Mouse (Mus musculus) embryonic facial prominence, embryonic 14.5 days (tissue): Measurements from ENCODE around the gene Tctn1. TPM values are rescaled to one million over a fixed set of nuclear protein-coding genes. Genes with fewer than 3 reads are reported as not detected.

Experiments used
- ATAC-seq: fragments of 200-750 bp; cut with Nextera tagmentation; 2 replicates; pipeline ENCODE4 v1.8.0; 2017; ENCODE audit warnings: low read depth, moderate number of reproducible peaks, moderate TSS enrichment
- DNase-seq: peaks from one replicate; pipeline ENCODE4 v3.0.0-alpha.2; 2015; ENCODE audit warnings: low spot score
- H3K27ac ChIP-seq: fragments of 300-500 bp; sonication (generic); replicated peaks from 2 replicates; pipeline ENCODE4 v1.5.1; 2014; ENCODE audit warnings: low read depth, mild to moderate bottlenecking, low read length, moderate library complexity
- H3K27me3 ChIP-seq: fragments of 300-500 bp; sonication (generic); replicated peaks from 2 replicates; pipeline ENCODE4 v1.6.1; 2014; ENCODE audit warnings: low read length; ENCODE audit not compliant: control insufficient read depth, insufficient read depth
- H3K36me3 ChIP-seq: fragments of 300-500 bp; sonication (generic); 2 replicates; pipeline ENCODE4 v1.6.1; 2014; ENCODE audit warnings: low read length, mixed read lengths; ENCODE audit not compliant: control insufficient read depth, insufficient read depth
- H3K4me1 ChIP-seq: fragments of 300-500 bp; sonication (generic); 2 replicates; pipeline ENCODE4 v1.6.1; 2014; ENCODE audit warnings: antibody characterized with exemption, low read length; ENCODE audit not compliant: control insufficient read depth, insufficient read depth
- H3K4me2 ChIP-seq: fragments of 300-500 bp; sonication (generic); 2 replicates; pipeline ENCODE4 v1.6.1; 2014; ENCODE audit warnings: low read depth, mild to moderate bottlenecking, low read length, moderate library complexity, mixed read lengths
- H3K4me3 ChIP-seq: fragments of 300-500 bp; sonication (generic); 2 replicates; pipeline ENCODE4 v1.5.1; 2014; ENCODE audit warnings: low read depth, mild to moderate bottlenecking, low read length
- H3K9ac ChIP-seq: fragments of 300-500 bp; sonication (generic); 2 replicates; pipeline ENCODE4 v1.6.1; 2014; ENCODE audit warnings: low read depth, mild to moderate bottlenecking, low read length, moderate library complexity, mixed read lengths
- H3K9me3 ChIP-seq: fragments of 300-500 bp; sonication (generic); 2 replicates; pipeline ENCODE4 v1.6.1; 2016; ENCODE audit warnings: low read length; ENCODE audit not compliant: control insufficient read depth
- WGBS: fragments of 180-500 bp; shearing (Covaris S2); extraction: QIAGEN DNeasy Blood & Tissue Kit; methylation state at CpG from one replicate; pipeline ENCODE4 v1.1.7; 2014; 5-methylcytosine and 5-hydroxymethylcytosine counted together
- polyA plus RNA-seq: library from polyadenylated mRNA; unstranded; fragments of >200 nt; fragmentation: Nextera tagmentation; extraction: Ambion mirVana; gene quantifications from 2 replicates; pipeline ENCODE4 v1.2.1, GENCODE M21; 2014

Gene Tctn1
- polyA plus RNA-seq, 1 experiment from 2014 or later = 5.1 TPM

DNA sequence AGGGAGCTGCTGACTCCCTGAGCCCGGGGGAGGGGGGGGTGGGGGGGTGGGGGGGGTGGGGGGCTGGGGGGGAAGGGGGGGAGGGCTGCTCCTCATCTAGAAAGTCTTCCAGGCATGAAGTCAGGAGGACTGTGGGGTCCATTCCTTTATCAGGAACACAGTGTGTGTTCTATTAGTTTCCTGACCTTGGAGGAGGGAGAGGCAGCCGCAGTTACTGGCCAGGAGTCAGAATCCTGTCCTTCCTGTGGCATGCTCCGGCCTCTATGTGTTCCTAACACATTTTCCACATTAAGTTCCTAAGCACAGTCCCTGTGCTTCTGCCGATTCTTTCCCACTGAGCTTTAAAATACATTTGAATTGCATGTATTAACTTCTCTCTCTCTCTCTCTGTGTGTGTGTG is 35.5 kb downstream of the Tctn1 start:
- Histone ChIP-seq H3K27me3 (no peaks in the 10 kb centered on the region), H3K4me2 (no peak overlapping the region), H3K4me1 (no peaks in the 10 kb centered on the region), H3K9me3 (peaks cover 8% of the 10 kb centered on the region; the same call in 1 of the 2 replicates), H3K4me3 (no peak overlapping the region), H3K9ac (no peak overlapping the region), H3K36me3 (no peaks in the 10 kb centered on the region; the same call in 1 of the 2 replicates), H3K27ac (no peak overlapping the region)
- DNase-seq (no peak), ATAC-seq (no peak)
- WGBS = 41% methylated on average over 3 of the region's 4 CpGs

DNA sequence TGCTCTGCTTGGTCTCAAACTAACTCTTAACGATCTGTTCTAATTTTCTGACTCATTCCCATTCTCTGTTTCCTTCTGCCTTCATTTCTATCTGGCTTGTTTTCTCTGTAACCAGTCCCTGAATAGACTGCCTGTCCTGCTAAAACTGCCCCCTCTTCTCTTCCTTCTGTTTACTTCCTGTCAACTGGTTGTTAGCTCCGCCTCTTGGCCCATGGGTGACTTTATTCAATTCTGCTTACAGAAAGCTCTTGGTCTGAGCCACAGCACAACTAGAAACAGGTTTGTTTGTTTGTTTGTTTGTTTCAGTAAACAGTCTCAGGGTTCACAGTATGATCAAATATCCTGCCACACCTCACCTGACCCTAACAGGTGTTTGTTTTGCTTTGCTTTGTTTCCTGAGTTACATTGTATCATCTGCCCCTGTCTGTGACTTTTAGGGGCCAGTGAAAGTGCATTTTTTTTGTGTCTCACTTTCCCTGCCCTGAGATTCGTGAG is 35.9 kb downstream of the Tctn1 start:
- H3K4me2 ChIP-seq = no peak overlapping the region
- 71% methylated on average over 3 of the region's 3 CpGs for WGBS
- no peak for DNase-seq
- ATAC-seq = no peak
- H3K4me3 ChIP-seq = no peak overlapping the region
- peaks cover 8% of the 10 kb centered on the region; the same call in 1 of the 2 replicates for H3K9me3 ChIP-seq
- no peaks in the 10 kb centered on the region for H3K4me1 ChIP-seq
- no peaks in the 10 kb centered on the region; the same call in 1 of the 2 replicates for H3K36me3 ChIP-seq
- H3K27me3 ChIP-seq = no peaks in the 10 kb centered on the region
- H3K9ac ChIP-seq = no peak overlapping the region
- no peak overlapping the region for H3K27ac ChIP-seq

DNA sequence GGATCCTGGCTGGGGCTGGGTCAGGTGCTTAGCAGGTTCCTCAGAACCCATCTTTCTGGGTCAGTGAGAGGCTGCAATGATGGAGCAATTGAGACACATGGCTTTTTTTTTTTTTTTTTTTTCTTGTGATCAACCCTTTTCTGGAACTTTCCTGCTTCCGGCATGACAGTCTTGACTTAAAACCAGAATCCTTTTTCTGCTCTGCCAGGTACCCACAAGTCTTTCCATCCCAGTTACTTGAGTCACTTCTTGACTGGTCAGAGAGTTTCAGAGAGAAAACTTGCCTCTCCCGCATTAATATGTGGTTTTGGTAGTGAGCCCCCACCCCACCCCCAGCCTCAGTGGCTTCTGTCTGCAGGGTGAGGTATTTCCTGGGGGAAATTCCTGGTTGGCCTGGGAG is 40.0 kb downstream of the Tctn1 start:
- Histone ChIP-seq H3K27me3 (no peaks in the 10 kb centered on the region), H3K4me1 (peaks cover 7% of the 10 kb centered on the region; the same call in 1 of the 2 replicates)
- WGBS = 81% methylated on average over 2 of the region's 2 CpGs

DNA sequence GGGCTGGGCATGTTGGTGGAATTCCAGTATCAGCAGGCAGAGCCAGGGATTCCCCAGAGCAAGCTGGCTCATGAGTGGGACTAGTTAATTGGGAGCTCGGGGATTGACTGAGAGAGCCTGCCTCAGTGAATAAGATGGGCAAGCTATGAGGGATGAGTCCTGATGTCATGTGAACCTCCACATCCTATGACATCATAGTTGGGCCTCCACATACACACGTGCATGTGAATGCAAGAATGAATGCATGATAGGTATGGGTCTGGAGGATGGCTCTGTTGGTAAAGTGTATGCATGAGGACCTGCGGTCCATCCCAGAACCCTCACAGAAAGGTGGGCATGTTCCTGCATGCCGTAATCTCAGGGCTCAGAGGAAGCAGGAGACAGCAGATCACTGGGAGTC is 43.2 kb downstream of the Tctn1 start:
- H3K27ac ChIP-seq = no peak overlapping the region
- H3K9me3 ChIP-seq = no peaks in the 10 kb centered on the region
- H3K4me3 ChIP-seq = no peak overlapping the region
- WGBS = 78% methylated on average over 4 of the region's 4 CpGs
- no peak overlapping the region for H3K4me2 ChIP-seq
- no peak for ATAC-seq
- no peak for DNase-seq
- no peak overlapping the region for H3K9ac ChIP-seq
- peaks cover 7% of the 10 kb centered on the region; the same call in 1 of the 2 replicates for H3K4me1 ChIP-seq
- H3K27me3 ChIP-seq = no peaks in the 10 kb centered on the region
- H3K36me3 ChIP-seq = no peaks in the 10 kb centered on the region

More for the DNA sequence above, 40.0 kb downstream of the Tctn1 start:
- no peak for ATAC-seq
- Histone ChIP-seq H3K9ac (no peak overlapping the region), H3K9me3 (peaks cover 8% of the 10 kb centered on the region; the same call in 1 of the 2 replicates), H3K27ac (no peak overlapping the region), H3K4me2 (no peak overlapping the region), H3K4me3 (no peak overlapping the region), H3K36me3 (no peaks in the 10 kb centered on the region; the same call in 1 of the 2 replicates)
- DNase-seq = no peak

DNA sequence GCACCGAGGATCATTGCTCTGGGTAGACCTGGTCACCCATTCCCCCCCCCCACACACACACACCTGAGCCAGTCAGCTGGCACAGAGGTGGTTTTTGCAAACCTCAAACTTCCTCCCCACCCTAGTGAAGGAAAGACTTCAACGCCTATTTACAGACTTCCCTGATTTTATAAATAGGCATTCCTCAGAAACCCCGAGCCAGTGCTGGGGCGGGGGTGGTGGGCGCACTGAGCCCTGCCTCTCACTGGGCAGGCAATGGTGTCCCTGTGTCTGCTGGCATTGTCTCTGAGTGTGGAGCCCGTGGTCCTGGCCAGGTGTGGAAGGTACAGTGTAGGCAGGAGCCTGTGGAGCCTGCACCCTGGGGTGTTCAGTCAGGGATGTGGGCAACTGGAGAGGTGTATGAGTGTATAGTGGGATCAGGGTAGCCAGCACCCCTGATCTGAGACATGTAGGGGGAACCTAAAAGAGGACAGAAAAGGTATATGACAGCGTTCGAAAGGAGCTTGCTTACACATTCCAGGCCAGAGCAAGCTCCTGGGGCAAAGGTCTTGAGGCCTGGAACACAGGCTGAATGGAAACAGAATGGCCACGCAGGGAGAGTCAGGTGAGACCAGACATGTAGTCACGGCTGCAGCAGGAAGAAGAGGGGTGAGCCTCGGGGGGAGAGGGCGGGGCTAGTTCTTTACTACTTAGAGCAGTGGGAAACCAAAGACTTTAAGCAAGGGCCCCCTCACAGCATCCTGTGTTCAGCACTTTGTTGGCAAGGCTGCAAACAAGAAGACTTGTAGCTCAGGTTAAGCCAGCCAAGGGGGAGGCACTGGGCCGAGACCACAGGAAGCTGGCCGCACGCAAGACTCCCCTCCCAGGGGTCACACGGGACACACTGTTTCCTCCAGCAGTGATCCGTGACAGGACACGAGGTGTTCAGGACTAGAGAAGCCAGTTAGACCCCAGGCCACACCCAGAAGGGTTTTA is 44.3 kb downstream of the Tctn1 start:
- Histone ChIP-seq H3K27ac (no peak overlapping the region; the same call in 1 of the 2 replicates), H3K36me3 (no peaks in the 10 kb centered on the region), H3K4me3 (no peak overlapping the region), H3K9me3 (no peaks in the 10 kb centered on the region), H3K27me3 (no peaks in the 10 kb centered on the region), H3K4me2 (no peak overlapping the region), H3K4me1 (peaks cover 7% of the 10 kb centered on the region; the same call in 1 of the 2 replicates), H3K9ac (no peak overlapping the region)
- 55% methylated on average over 18 of the region's 18 CpGs for WGBS
- DNase-seq (peak; percentile 55), ATAC-seq (peak; percentile 19; the same call in 1 of the 2 replicates)

DNA sequence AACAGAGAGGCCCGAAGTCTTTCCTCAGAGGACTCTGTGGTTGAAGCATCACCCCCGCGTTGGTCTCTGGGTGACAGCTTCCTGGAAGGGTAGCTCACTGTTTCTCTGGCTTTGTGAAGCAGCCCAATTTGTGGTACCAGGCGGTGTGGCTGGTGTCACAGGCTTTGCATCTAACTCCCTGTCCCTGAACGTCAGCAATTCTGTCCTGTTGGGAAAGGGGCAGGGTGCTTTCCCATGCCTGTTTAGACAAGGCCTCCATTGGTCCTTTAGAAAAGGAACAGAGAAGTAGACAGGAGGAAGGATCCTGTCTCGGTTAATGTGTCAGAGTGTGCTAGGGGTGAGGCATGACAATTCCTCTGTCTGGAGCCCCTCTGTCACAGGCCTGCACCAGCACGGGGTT is 45.3 kb downstream of the Tctn1 start:
- Histone ChIP-seq H3K4me3 (no peak overlapping the region), H3K9ac (no peak overlapping the region), H3K4me1 (peaks cover 7% of the 10 kb centered on the region; the same call in 1 of the 2 replicates), H3K27me3 (no peaks in the 10 kb centered on the region), H3K4me2 (no peak overlapping the region), H3K36me3 (no peaks in the 10 kb centered on the region), H3K27ac (no peak overlapping the region), H3K9me3 (no peaks in the 10 kb centered on the region)
- WGBS = 86% methylated on average over 7 of the region's 7 CpGs
- ATAC-seq (no peak), DNase-seq (no peak)

DNA sequence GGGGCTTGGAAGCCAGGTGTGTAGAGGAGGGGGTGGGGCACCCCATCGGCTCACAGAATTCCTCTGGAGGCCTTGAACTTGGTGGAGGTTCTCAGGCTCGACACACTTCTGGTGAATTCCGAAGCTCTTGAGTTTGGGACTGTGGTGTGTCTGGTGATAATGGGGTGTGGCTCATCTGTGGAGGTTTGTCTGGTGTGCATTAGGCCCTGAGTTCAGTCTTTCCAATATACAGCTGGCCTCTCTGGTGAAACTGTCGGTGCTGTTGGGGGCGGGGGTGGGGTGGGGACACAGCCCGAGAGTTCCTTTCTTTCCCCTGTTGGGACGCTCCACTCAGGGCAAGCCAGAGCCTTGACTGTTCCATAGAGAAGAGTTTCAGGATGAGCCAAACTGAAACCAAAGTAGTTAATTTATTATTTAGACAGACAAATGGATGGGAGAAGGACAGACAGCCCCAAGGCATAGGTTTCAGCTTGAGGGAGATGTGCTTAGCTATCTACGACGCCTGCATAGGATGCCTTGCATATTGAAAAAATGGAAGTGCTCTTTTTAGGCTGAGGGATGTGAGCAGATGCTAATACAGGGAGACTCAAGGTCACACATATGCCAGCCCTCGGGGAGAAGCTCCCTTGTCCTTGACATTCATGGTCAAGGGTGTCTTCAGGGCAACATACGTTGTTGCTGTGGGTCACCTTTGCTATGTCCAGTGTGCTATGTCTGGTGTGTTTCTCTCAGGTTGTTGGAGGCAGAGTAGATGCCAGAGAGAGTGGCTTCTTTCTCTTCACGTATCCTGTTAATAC is 46.0 kb downstream of the Tctn1 start:
- H3K4me3 ChIP-seq = no peak overlapping the region
- no peak for ATAC-seq
- no peak overlapping the region for H3K27ac ChIP-seq
- H3K4me1 ChIP-seq = peaks cover 7% of the 10 kb centered on the region; the same call in 1 of the 2 replicates
- H3K4me2 ChIP-seq = no peak overlapping the region
- H3K27me3 ChIP-seq = no peaks in the 10 kb centered on the region
- H3K9ac ChIP-seq = no peak overlapping the region
- WGBS = 77% methylated on average over 12 of the region's 12 CpGs
- no peaks in the 10 kb centered on the region for H3K9me3 ChIP-seq
- no peak for DNase-seq
- H3K36me3 ChIP-seq = no peaks in the 10 kb centered on the region

DNA sequence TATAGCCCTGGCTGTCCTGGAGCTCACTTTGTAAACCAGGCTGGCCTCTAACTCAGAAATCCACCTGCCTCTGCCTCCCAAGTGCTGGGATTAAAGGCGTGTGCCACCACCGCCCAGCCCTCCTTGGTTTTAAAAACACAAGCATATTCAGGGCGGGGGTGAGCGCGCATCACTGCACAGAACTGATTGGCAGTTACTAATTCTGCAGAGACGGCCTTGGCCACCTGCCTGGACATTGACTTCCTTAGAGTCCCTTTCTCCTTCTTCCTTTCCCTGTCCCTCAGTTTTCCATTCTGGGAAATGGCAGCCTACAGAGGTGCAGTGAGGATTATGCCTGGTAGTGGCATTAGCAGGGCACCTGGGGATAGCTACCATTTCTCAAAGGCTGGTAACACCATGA is 46.6 kb downstream of the Tctn1 start:
- H3K9ac ChIP-seq = no peak overlapping the region
- DNase-seq (no peak), ATAC-seq (no peak)
- H3K9me3 ChIP-seq = no peaks in the 10 kb centered on the region
- H3K4me1 ChIP-seq = peaks cover 7% of the 10 kb centered on the region; the same call in 1 of the 2 replicates
- H3K4me3 ChIP-seq = no peak overlapping the region
- no peaks in the 10 kb centered on the region for H3K27me3 ChIP-seq
- no peak overlapping the region for H3K4me2 ChIP-seq
- H3K27ac ChIP-seq = no peak overlapping the region
- H3K36me3 ChIP-seq = no peaks in the 10 kb centered on the region
- WGBS = 91% methylated on average over 6 of the region's 6 CpGs
